Mouse (Mus musculus) frontal cortex, postnatal 25 days (tissue): Measurements from ENCODE around the gene Tnfrsf8.
"Not testable (repeated sequence)": the region's sequence is repeated elsewhere in the genome, so short reads cannot be mapped to it uniquely, and the experiment has no call there.

Experiments used
- DNase-seq, 2 experiments: peaks; one replicate each; pipeline ENCODE4 v3.0.0; 2022; ENCODE audit warnings: low spot score in 2 of 2

The Tnfrsf8 gene

GRCm38 (mm10) chr4:145306422-145306821 is 8.5 kb downstream of the Tnfrsf8 start:
- no peak for DNase-seq

- not testable (repeated sequence) for DNase-seq
Observed at GRCm38 (mm10) chr4:145305661-145306362, 9.2 kb downstream of the Tnfrsf8 start.

GRCm38 (mm10) chr4:145304109-145304508 is 10.9 kb downstream of the Tnfrsf8 start:
- no peak for DNase-seq

- no peak for DNase-seq
Observed at GRCm38 (mm10) chr4:145302106-145302505, 12.9 kb downstream of the Tnfrsf8 start.

GRCm38 (mm10) chr4:145300210-145300927 is 14.6 kb downstream of the Tnfrsf8 start:
- no peak for DNase-seq

GRCm38 (mm10) chr4:145299355-145299754 is 15.6 kb downstream of the Tnfrsf8 start:
- no peak for DNase-seq

- DNase-seq: no peak
Observed at GRCm38 (mm10) chr4:145298846-145299245, 16.1 kb downstream of the Tnfrsf8 start.

- DNase-seq: peak; percentile 43 to 52
Observed at GRCm38 (mm10) chr4:145295589-145296300, 19.2 kb downstream of the Tnfrsf8 start.

- no peak for DNase-seq
Observed at GRCm38 (mm10) chr4:145294588-145294987, 20.4 kb downstream of the Tnfrsf8 start.

- peak; percentile 45 to 62 for DNase-seq
Observed at GRCm38 (mm10) chr4:145286369-145287120, 28.4 kb downstream of the Tnfrsf8 start.

GRCm38 (mm10) chr4:145284675-145285074 is 30.3 kb downstream of the Tnfrsf8 start:
- no peak for DNase-seq

- no peak for DNase-seq
Observed at GRCm38 (mm10) chr4:145283441-145283840, 31.5 kb downstream of the Tnfrsf8 start.

GRCm38 (mm10) chr4:145280966-145281365 is 34.0 kb downstream of the Tnfrsf8 start:
- no peak for DNase-seq

- no peak for DNase-seq
Observed at GRCm38 (mm10) chr4:145278724-145279370, 36.1 kb downstream of the Tnfrsf8 start.

- no peak for DNase-seq
Observed at GRCm38 (mm10) chr4:145278231-145278630, 36.7 kb downstream of the Tnfrsf8 start.

GRCm38 (mm10) chr4:145276368-145277249 is 38.4 kb downstream of the Tnfrsf8 start:
- no peak for DNase-seq

GRCm38 (mm10) chr4:145274887-145275286 is 40.1 kb downstream of the Tnfrsf8 start:
- no peak for DNase-seq

GRCm38 (mm10) chr4:145273923-145274322 is 41.0 kb downstream of the Tnfrsf8 start:
- no peak for DNase-seq

- no peak for DNase-seq
Observed at GRCm38 (mm10) chr4:145272763-145273162, 42.2 kb downstream of the Tnfrsf8 start.

GRCm38 (mm10) chr4:145271634-145272033 is 43.3 kb downstream of the Tnfrsf8 start:
- DNase-seq: no peak
